Mouse (Mus musculus) kidney, postnatal 36 days (tissue): ENCODE results near the gene Gm5134.

Experiments
- DNase-seq, 2 experiments: peaks; one replicate each; pipeline ENCODE4 v3.0.0; 2021 to 2022; ENCODE audit warnings: mixed read lengths in 2 of 2

Gm5134 gene

DNA sequence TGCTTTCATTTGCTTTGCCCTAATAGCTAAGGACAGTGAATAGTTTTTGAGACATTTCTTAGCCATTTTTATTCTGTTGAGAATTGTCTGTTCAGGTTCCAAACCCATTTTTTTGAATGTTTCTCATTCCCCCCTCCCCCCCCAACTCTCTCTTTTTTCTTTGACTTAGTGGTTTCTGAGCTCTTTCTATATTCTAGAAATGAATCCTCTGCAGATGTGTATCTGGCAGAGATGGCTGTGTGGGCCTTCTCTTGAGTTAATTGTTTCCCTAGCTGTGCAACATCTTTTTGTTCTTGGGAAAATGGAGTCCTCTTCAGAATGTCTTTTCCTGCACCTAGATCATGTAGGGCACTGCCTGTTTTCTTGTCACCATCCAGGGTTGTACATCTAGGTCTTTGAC lies 81.0 kb downstream of the Gm5134 start:
- DNase-seq: no peak

DNA sequence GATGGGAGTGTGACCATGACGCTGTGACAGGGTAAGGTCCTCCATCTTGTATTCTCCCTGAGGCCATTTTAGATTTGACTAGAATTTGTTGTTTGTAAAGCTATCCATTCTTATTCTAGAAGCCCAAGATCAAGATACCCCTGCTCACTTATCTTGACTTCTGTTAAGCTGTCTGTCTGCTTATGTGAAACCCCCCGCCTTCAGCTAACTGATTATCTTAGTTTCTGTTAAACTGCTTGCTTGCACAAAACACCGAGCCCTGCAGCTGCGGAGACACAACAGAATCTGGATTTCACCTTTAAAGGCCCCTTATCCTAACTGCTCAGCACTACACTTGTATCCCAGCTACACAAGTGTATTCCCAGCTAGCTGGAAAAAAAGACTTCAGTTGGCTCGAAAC lies 82.6 kb downstream of the Gm5134 start:
- no peak for DNase-seq

DNA sequence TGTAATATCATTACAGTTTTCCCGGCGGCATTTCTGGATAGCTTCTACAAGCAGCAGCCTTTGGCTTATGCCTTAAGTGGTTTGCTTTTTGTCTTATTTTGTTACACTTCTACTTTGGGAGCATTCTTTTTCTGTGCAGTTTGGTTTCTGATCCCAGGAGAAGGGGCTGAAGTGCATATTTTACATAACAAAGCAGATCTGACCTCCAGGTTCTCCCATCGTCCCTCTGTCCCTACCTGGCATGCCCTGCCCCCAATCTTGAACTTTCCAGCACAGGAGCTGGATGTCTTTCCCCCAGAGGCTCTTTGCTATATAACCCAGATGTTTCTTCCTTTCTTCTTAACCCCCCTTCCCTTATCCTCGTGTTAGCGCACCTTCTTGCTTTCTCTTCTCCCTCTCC lies 91.0 kb downstream of the Gm5134 start:
- peak; percentile 20 to 38 for DNase-seq

DNA sequence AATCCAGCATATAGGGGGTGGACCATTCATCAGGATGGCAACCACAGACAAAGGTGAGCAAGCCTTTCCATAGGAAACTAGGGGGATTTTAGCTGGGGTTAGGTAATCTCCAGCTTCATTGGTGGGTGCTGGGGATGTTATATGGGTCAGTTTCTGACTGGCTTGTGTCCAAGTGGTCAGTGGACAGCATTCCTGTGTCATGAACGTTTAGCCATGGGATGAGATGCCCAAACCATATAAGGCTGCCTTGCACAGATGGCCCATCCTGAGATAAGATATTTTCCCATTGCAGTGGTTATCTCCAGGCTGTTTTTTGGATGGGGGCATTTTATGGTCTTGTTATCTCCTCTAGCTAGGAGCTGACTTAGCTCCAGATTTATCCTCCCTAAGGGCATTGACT lies 92.4 kb downstream of the Gm5134 start:
- no peak for DNase-seq

DNA sequence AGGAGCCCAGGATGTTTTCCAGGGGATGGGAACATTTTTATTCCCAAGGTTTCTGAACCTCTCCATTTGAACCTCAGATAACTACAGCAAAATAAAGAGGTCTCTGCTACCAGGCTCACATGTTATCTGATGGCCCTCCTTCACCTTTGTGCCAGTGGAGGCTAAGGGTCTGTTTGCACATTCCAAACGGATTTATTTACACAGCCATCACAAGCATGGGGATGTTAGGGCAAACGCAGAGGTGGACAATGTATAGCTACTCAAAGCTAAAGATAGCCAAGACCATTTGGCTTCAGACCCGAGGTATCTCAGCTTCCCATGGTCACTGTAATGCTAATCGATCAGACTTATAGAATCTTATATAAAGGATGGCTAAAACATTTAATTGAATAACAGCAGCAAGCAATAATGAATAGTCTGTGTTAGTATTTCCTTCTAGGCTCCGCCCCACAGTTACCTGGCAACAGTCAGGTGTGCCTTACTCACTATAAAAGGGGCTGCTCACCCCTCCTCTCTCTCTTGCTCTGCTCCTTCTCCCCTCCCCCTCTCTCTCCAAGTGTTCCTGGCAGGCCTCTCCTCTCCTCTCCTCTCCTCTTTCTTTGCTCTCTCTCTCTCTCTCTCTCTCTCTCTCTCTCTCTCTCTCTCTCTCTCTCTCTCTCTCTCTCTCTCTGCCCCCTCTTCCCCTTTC lies 93.0 kb downstream of the Gm5134 start:
- DNase-seq: no peak

DNA sequence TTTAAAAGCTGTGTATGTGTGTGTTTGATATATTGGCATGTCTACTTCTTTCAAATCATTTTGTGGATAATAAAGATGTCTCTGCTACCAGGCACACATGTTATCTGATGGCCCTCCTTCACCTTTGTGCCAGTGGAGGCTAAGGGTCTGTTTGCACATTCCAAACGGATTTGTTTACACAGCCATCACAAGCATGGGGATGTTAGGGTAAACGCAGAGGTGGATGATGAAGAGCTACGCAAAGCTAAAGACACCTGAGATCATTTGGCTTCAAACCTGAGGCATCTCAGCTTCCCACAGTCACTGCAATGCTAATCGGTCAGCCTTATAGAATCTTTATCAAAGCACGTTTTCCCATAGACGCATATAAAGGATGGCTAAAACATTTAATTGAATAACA lies 94.7 kb downstream of the Gm5134 start:
- no peak for DNase-seq

DNA sequence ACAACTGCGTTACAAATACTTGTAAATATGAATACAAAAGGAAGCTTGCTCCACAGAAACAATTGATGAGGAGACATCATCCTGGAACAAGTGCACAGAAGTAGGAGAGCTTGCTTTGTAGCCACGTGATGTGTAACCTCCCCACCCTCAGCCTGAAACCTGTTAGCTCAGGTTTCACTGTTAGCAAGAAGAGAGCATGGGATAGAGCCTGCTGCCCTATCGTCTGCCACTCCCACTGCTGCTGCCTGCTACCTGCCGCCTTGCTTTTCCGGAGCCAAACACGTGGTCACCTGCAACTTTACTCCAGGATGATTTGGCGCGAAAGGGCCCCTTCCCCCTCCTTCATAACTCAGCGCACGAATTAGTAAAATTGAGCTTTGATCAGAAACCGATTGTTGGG lies 97.5 kb downstream of the Gm5134 start:
- no peak for DNase-seq
